Mouse (Mus musculus) kidney, adult 2 months (tissue): ENCODE data around the gene Creld2.

Experiments
- CTCF ChIP-seq: fragments of 200-500 bp; conservative IDR thresholded peaks from 2 replicates; pipeline ENCODE4 v1.5.1; 2011; ENCODE audit warnings: low read depth, mild to moderate bottlenecking, control low read depth, low read length, moderate library complexity, mixed read lengths; ENCODE audit not compliant: insufficient read depth, insufficient read length
- POLR2A ChIP-seq: fragments of 200-500 bp; IDR thresholded peaks from one replicate; pipeline ENCODE4 v1.6.1; 2011; ENCODE audit warnings: low read depth, low read length, control low read depth

GRCm38 (mm10) chr15:88799950-88800371 lies 19.5 kb upstream of the Creld2 start:
- TF ChIP-seq POLR2A (no peak), CTCF (no peak)
